Mouse (Mus musculus) fibroblast of lung, adult 2 months (primary cell): ENCODE results near the gene Cpne2.

ENCODE experiments used
- DNase-seq: peaks from one replicate; pipeline ENCODE4 v3.0.0-alpha.2; 2011; ENCODE audit warnings: low read depth

Gene Cpne2

DNA sequence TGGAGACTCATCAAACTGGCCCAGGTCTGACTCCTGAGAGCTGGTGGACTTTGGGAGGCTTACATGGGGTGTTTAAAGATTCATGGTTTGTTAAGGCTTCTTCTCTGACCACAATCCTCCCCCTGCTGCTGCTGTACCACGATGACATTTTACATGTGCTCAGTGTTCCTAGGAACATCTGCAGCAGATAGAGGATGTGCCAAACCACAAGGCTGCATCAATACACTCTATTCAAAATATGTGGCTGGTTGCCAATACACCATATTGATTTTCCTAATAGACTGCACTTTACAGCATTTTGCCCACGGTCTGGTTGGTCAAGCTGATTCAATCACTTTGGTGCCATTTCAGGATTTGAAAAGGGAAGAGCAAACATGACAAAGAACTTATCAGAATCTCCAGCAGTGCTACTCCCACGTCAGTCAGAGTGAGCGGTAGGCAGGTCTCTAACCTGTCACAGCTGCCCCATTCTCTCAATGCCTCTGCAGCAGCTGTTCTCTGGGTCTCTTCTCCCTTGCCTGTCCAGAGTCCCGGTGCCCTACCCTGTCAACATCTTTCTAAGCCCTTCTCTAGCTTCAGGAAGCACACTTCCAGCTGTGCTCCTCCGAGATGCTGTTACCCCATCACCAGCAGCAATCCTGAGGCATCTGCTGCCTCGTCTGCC, 49.2 kb downstream of the Cpne2 start:
- no peak for DNase-seq

DNA sequence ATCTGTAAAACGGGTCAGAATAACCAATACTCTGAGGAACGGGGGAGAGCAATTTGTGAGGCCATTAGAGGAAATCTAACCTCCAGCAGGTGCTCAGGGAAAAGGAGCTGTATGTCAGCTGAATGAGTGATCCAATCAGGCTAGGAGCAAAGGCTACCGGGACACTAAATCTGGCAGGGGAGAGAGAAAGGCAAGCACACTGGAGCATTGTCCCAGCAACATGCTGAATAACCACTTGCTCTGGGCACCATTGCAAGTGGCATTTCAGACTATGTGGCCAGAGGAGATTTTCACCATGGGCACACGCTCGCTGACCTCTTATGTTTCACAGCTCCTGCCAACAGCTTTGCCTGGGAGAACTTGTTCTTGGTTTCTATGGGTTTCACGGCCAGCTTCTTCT, 49.8 kb downstream of the Cpne2 start:
- no peak for DNase-seq

DNA sequence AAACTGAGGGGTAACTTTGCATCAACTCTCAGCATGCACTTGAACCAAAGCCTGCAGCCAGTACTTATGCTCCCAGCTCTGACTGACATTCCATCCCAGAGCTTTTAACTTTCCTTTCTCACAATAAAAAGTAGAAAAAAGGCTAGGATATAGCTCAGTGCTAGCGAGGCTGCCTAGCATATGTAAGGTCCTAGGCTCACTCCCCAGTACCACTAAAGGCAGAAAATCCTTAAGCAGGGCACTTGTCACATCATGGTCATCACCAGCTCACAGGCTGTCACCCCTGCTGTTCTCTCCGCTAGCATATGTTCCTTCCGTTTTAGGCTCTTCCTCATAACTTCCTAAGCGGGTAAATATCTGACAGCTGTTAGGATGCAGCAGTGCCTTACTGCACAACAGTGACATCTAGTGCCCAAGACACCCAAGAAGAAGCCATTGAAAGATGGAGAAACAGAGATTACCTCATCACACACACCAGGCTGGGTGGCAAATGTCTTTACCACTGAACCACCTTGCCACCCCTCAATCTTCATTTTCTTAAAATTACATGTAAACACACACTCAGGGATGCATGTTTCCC, 51.5 kb downstream of the Cpne2 start:
- DNase-seq, result no peak

DNA sequence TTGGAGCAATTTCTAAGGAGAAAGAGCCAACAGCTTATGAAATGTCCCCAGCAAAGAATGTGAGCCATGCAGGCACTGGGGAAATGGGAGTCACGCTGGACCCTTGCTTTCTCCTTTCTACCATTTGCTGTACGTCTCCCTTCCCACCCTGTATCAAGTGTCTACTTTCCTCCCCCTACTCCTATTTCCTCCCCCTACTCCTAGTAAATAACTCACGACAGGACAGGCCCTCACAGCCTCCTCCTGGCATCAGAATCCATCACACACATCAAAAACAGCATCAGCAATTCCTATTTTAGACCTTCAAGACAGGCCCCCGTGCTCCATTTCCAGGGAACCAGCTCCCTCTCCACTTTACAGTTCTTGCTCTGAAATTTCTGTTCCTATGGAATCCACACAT, 58.9 kb downstream of the Cpne2 start:
- DNase-seq, result no peak

DNA sequence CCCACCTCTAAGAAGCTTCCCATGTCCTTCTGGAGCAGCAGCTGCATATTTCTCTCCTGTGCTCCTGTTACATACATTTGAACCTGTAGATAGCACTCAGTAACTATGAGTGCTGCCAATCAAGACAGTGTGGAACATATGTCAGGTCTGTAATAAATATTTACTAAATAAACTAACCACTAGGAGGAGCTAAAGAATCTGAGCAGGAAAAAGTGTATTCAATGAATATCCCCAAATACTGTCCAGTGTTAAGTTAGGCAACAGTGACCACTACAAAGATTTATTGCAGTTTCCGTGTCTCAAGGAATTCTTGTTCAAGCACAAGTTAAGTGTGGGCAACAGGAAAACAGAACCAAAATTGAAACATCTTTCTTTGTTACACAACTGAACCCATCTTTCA, 61.4 kb downstream of the Cpne2 start:
- DNase-seq, result no peak

DNA sequence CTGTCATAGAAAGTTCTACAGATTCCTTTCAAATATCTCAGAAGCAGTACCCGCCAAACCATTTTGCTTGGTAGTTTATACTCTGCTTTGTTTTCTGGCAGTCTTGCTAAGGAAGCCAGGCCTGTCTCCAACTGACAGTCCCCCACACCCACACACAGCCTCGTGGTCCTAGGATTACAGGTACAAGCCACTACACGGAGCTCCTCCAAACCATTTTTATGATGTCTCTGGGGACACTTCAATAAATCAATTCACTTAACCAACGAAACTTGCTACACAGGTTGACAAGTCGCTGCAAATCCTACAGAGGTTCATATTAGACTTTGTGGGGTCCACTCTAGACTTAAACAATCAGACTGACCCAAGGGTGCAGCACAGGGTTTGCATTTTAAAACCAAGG, 67.7 kb downstream of the Cpne2 start:
- no peak for DNase-seq

DNA sequence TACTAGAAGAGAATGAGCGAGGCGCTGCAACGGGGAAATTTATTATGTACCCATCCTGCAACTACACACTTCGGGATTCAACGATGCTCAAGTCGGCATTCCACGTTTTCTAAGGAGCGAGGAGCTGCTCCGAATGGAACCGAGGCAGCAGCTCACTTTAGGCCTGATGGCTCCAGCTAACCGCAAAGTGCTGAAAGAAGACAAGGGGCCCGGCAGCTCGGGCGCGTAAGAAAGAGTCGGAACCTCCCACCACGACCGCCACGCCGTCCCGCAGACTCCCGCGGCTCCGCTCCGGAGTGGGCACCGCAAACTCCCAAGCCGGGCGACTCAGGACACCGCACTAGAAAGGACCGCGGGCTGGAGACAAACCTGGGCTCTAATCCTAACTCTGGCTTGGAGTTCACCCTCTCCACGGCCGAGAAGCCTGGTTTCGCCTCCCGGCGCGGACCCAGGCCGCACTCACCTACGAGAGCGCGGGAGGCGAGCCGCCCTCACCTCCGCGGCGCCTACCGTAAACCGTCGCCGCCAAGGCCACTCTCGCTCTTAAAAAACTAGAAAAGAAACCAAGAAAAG, 68.3 kb downstream of the Cpne2 start:
- no peak for DNase-seq

DNA sequence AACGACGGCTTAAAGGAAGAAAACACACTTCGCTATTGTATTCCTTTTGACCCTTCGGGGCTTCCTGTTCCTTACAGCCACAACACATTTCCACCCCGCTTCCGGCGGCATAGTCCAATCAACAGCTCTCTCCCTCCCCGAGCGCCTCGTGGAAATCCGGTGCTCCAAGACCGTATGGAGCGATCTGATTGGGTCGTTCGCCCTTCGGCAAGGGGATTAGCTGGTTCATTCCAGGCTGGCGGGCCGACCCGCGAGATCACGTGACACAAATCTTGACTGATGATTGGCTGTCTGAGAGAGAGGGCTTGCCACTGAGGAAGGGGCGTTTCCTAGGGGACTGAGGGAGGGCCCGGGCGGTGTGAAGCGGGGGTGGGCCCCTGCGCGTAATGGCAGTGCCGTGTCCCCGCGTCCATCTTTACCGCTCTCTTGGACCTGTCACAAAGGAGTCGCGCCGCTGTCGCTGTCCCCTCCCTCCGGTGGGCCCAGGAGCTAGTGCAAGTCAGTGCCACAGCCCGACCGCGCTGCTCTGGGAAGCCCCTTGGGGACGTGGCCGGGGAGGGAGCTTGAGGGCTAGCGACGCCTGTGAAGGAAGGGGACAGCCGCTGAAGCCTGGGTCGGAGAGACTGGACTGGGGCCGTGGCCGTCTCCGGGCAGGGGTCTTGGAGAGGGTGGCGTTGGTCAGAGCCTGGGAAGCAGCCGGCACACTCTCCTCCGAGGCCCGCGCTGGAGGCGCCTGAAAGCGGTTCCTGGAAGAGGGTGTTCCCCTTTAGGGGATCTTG, 69.0 kb downstream of the Cpne2 start, which contains the start of the genes Rspry1 and Fam192a:
TSS of gene Rspry1 (plus strand) at position 331 of the 779 bp plus-strand sequence.
TSS of gene Fam192a (minus strand) at position 391 of the 779 bp plus-strand sequence.
- DNase-seq, result peak; percentile 100

DNA sequence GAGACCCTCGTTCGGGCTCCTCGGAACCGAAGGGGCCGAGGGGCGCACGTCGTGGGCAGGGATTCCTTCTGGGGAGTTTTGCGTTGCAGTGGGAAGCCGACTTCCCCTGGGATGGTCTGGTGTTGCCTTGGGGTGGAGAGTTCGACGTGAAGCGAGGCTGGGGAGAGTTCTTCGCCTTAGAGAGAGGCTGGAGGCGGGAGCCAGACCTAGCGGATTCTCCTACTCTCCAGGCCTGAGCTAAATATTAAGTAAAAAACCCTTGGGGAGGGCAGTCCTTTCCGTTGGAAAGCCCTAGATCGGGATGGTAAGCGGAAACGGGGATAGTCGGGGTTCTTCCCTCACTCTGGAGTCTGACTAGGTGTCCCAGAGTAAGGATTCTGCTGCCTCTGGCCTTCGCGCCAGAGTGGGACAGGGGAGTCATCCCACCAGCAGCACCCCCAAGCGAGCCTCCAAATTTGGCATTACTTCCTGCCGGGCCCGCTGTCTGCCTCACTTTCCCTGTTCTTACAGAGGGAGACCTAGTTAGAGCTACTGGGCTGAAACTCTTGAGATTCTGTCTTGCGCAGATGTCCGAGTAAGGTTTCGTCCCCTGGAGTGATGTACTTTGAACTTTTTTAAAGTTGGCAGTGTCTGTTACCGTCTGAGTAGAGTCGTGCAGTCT, 69.8 kb downstream of the Cpne2 start:
- DNase-seq, result no peak

DNA sequence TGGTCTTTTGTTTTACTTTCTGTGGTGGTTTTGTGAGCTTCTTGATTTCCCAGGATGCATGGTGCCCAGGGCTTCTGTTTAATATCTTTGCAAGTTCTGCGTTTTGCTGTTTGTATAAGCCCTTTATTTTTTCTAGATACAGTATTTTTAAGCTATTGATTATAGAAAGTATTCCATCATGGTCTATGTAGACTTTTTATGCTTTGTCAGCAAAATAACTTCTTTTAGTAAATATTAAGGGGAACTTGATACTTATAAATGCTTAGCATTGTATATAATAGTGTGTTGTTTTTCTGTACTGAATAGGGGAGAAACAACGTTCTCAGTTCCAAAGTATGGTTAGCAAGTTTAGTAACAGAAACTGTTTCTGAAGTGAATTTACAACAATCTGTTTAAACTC, 71.2 kb downstream of the Cpne2 start:
- DNase-seq, result no peak

DNA sequence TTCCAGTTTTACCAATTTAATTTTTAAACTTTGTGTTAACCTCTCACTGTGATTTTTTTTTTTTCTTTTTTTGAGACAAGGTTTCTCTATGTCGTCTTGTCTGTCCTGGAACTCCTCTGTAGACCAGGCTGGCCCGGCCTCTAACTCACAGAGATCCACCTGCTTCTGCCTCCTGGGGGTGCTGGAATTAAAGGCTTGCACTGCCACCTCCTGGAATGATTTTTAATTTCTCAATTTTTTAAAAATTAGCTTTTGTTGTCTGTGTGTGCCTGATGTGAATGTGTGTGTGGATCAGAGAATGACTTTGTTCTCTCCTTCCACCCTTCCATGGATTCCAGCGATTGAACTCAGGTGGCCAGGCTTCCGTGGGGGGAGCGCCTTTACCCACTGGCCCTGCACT, 74.3 kb downstream of the Cpne2 start:
- no peak for DNase-seq
